Mouse (Mus musculus) hindlimb bud, embryonic 11.5 days (tissue): Measurements from ENCODE around the gene Tjp1.

Experiments
- DNase-seq: peaks from one replicate; pipeline ENCODE4 v3.0.0-alpha.2; 2012; ENCODE audit warnings: low read depth, low spot score; ENCODE audit errors: extremely low spot score

Tjp1 gene

GRCm38 (mm10) chr7:65438146-65438545, 89.4 kb downstream of the Tjp1 start:
- no peak for DNase-seq

- DNase-seq, result no peak
These were observed 90.7 kb downstream of the Tjp1 start for GRCm38 (mm10) chr7:65436921-65437320.

GRCm38 (mm10) chr7:65431018-65431695, 96.4 kb downstream of the Tjp1 start:
- no peak for DNase-seq

- DNase-seq, result no peak
These were observed 97.2 kb downstream of the Tjp1 start for GRCm38 (mm10) chr7:65430401-65430800.

- no peak for DNase-seq
These were observed 103.1 kb downstream of the Tjp1 start for GRCm38 (mm10) chr7:65424519-65424918.

GRCm38 (mm10) chr7:65422456-65422855, 105.1 kb downstream of the Tjp1 start:
- no peak for DNase-seq

GRCm38 (mm10) chr7:65421451-65421850, 106.1 kb downstream of the Tjp1 start:
- DNase-seq, result no peak

- no peak for DNase-seq
These were observed 107.7 kb downstream of the Tjp1 start for GRCm38 (mm10) chr7:65419926-65420325.

GRCm38 (mm10) chr7:65419012-65419411, 108.6 kb downstream of the Tjp1 start:
- DNase-seq, result no peak

GRCm38 (mm10) chr7:65418366-65418911, 109.1 kb downstream of the Tjp1 start:
- DNase-seq, result no peak

- DNase-seq, result no peak
These were observed 110.1 kb downstream of the Tjp1 start for GRCm38 (mm10) chr7:65417231-65418100.

- DNase-seq, result no peak
These were observed 111.1 kb downstream of the Tjp1 start for GRCm38 (mm10) chr7:65416506-65416905.

GRCm38 (mm10) chr7:65413946-65414945, 113.3 kb downstream of the Tjp1 start:
- no peak for DNase-seq

GRCm38 (mm10) chr7:65410668-65411067, 116.9 kb downstream of the Tjp1 start:
- DNase-seq, result no peak

- DNase-seq, result no peak
These were observed 121.2 kb downstream of the Tjp1 start for GRCm38 (mm10) chr7:65406427-65406826.

GRCm38 (mm10) chr7:65402516-65402915, 125.1 kb downstream of the Tjp1 start:
- DNase-seq, result no peak

- no peak for DNase-seq
These were observed 126.0 kb downstream of the Tjp1 start for GRCm38 (mm10) chr7:65401622-65402021.

- DNase-seq, result no peak
These were observed 131.7 kb downstream of the Tjp1 start for GRCm38 (mm10) chr7:65395891-65396290.

GRCm38 (mm10) chr7:65395166-65395565, 132.4 kb downstream of the Tjp1 start:
- DNase-seq, result no peak

- no peak for DNase-seq
These were observed 132.9 kb downstream of the Tjp1 start for GRCm38 (mm10) chr7:65394672-65395071.
